Mouse (Mus musculus): Measurements from ENCODE around the gene Mri1.

Gene Mri1

GRCm38 (mm10) chr8:84206666-84207065 is 50.5 kb downstream of the Mri1 start:
- in situ Hi-C loops (cut with MboI; ENCODE audit: unreplicated experiment in 2 of 2): loop anchor here in 1 of 2 experiments (10.0 kb wide), 1 partner anchor 498 kb away; the partner anchor contains the start of gene Lyl1

GRCm38 (mm10) chr8:84205073-84205472 is 52.1 kb downstream of the Mri1 start:
- in situ Hi-C loops (cut with MboI; ENCODE audit: unreplicated experiment in 2 of 2): loop anchor here in 1 of 2 experiments (10.0 kb wide), 1 partner anchor 500 kb away; the partner anchor contains the start of gene Lyl1

GRCm38 (mm10) chr8:84203975-84204772 is 53.0 kb downstream of the Mri1 start:
- in situ Hi-C loops (cut with MboI; ENCODE audit: unreplicated experiment in 2 of 2): loop anchor here in 1 of 2 experiments (10.0 kb wide), 1 partner anchor 501 kb away; the partner anchor contains the start of gene Lyl1

GRCm38 (mm10) chr8:84202938-84203917 is 53.9 kb downstream of the Mri1 start:
- in situ Hi-C loops (cut with MboI; ENCODE audit: unreplicated experiment in 2 of 2): loop anchor here in 1 of 2 experiments (10.0 kb wide), 1 partner anchor 502 kb away; the partner anchor contains the start of gene Lyl1

- in situ Hi-C loops (cut with MboI; ENCODE audit: unreplicated experiment in 2 of 2): loop anchor here in 1 of 2 experiments (10.0 kb wide), 1 partner anchor 502 kb away; the partner anchor contains the start of gene Lyl1
Observed at GRCm38 (mm10) chr8:84202466-84202865, 54.7 kb downstream of the Mri1 start.

GRCm38 (mm10) chr8:84201545-84202245 is 55.4 kb downstream of the Mri1 start:
- in situ Hi-C loops (cut with MboI; ENCODE audit: unreplicated experiment in 2 of 2): loop anchor here in 1 of 2 experiments (10.0 kb wide), 1 partner anchor 503 kb away; the partner anchor contains the start of gene Lyl1

GRCm38 (mm10) chr8:84200652-84201544 is 56.2 kb downstream of the Mri1 start:
- in situ Hi-C loops (cut with MboI; ENCODE audit: unreplicated experiment in 2 of 2): loop anchor here in 1 of 2 experiments (10.0 kb wide), 1 partner anchor 504 kb away; the partner anchor contains the start of gene Lyl1

- in situ Hi-C loops (cut with MboI; ENCODE audit: unreplicated experiment in 2 of 2): loop anchor here in 1 of 2 experiments (10.0 kb wide), 1 partner anchor 505 kb away; the partner anchor contains the start of gene Lyl1
Observed at GRCm38 (mm10) chr8:84200126-84200555, 57.0 kb downstream of the Mri1 start.

All from v-Abl transformed pro-B cells (cell line).